Mouse (Mus musculus) midbrain, embryonic 14.5 days (tissue): Measurements from ENCODE around the gene Ptafr. TPM values are rescaled to one million over a fixed set of nuclear protein-coding genes. Genes with fewer than 3 reads are reported as not detected.

Experiments
- ATAC-seq: fragments of 200-750 bp; cut with Nextera tagmentation; 2 replicates; pipeline ENCODE4 v1.8.0; 2017; ENCODE audit warnings: moderate number of reproducible peaks, moderate library complexity; ENCODE audit not compliant: low FRiP score, low TSS enrichment
- DNase-seq: peaks from one replicate; pipeline ENCODE4 v3.0.0-alpha.2; 2015
- H3K27ac ChIP-seq: fragments of 300-500 bp; sonication (generic); replicated peaks from 2 replicates; pipeline ENCODE4 v1.5.1; 2014; ENCODE audit warnings: mild to moderate bottlenecking, low read depth, low read length, moderate library complexity
- H3K27me3 ChIP-seq: fragments of 300-500 bp; sonication (generic); 2 replicates; pipeline ENCODE4 v1.6.1; 2014; ENCODE audit warnings: low read length, control low read depth, mixed read lengths; ENCODE audit not compliant: control insufficient read depth, insufficient read depth
- H3K36me3 ChIP-seq: fragments of 300-500 bp; sonication (generic); 2 replicates; pipeline ENCODE4 v1.6.1; 2014; ENCODE audit warnings: low read length, control low read depth; ENCODE audit not compliant: control insufficient read depth, insufficient read depth
- H3K4me1 ChIP-seq: fragments of 300-500 bp; sonication (generic); 2 replicates; pipeline ENCODE4 v1.6.1; 2014; ENCODE audit warnings: mild to moderate bottlenecking, antibody characterized with exemption, low read length, control low read depth; ENCODE audit not compliant: control insufficient read depth, insufficient read depth
- H3K4me2 ChIP-seq: fragments of 300-500 bp; sonication (generic); 2 replicates; pipeline ENCODE4 v1.6.1; 2014; ENCODE audit warnings: mild to moderate bottlenecking, low read length, moderate library complexity
- H3K4me3 ChIP-seq: fragments of 300-500 bp; sonication (generic); replicated peaks from 2 replicates; pipeline ENCODE4 v1.5.1; 2014; ENCODE audit warnings: low read depth, low read length
- H3K9ac ChIP-seq: fragments of 300-500 bp; sonication (generic); replicated peaks from 2 replicates; pipeline ENCODE4 v1.6.1; 2014; ENCODE audit warnings: mild to moderate bottlenecking, low read length, moderate library complexity
- H3K9me3 ChIP-seq: fragments of 300-500 bp; sonication (generic); 2 replicates; pipeline ENCODE4 v1.6.1; 2016; ENCODE audit warnings: low read length, control low read depth, mixed read lengths; ENCODE audit not compliant: control insufficient read depth
- WGBS: fragments of 180-500 bp; shearing (Covaris S2); extraction: QIAGEN DNeasy Blood & Tissue Kit; methylation state at CpG from one replicate; pipeline ENCODE4 v1.1.7; 2014; 5-methylcytosine and 5-hydroxymethylcytosine counted together
- polyA plus RNA-seq: library from polyadenylated mRNA; unstranded; fragments of >200 nt; fragmentation: Nextera tagmentation; extraction: Ambion mirVana; gene quantifications from 2 replicates; pipeline ENCODE4 v1.2.1, GENCODE M21; 2014

Ptafr gene
- polyA plus RNA-seq, 1 experiment from 2014 or later: 0.37 TPM

DNA sequence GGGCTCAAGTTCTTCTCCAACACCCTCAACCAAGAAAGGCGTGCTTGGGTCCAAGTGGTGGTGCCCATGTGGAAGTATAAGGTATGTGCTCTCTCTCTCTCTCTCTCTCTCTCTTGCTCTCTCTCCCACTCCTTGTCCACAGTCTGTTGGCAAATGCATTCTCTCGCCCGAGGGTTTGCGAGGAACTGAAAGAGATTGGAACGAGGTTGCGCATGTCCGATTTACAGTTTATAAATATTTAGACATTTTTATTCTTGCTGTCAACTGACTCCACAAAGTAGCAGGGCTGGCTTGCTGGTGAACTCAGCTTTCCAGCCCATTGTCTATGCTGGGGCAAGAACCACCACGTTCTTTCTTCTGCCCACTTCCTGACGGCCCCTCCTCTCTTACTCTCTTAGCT, 7.3 kb downstream of the Ptafr start:
- no peak for ATAC-seq
- H3K4me1 ChIP-seq: no peaks in the 10 kb centered on the region

DNA sequence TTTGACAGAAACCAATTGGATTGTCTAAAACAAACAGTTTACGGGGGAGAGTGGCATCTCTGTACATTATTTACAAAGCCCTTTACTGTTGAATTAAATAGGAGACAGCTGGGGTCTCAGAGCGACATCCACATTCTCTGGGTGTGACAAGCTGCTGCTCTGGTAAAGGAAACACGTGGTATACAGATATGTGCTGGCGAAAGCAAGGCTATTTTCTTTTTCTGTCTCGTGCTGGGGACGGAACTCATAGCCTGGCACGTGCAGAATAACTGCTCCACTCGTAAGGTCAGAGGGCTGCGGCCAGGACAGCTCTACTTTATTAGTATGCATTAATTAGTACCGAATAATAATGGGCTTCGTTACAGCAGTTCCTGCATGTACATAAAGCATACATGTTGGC, 9.5 kb downstream of the Ptafr start:
- H3K9ac ChIP-seq: no peak overlapping the region
- H3K27me3 ChIP-seq: no peaks in the 10 kb centered on the region
- H3K9me3 ChIP-seq: no peaks in the 10 kb centered on the region
- no peaks in the 10 kb centered on the region for H3K36me3 ChIP-seq
- H3K4me3 ChIP-seq: no peak overlapping the region
- DNase-seq (no peak), ATAC-seq (no peak)
- no peaks in the 10 kb centered on the region for H3K4me1 ChIP-seq
- H3K27ac ChIP-seq: no peak overlapping the region
- 76% methylated on average over 11 of the region's 11 CpGs for WGBS
- no peak overlapping the region for H3K4me2 ChIP-seq

More for the DNA sequence above, 7.3 kb downstream of the Ptafr start:
- DNase-seq: no peak
- Histone ChIP-seq H3K9me3 (no peaks in the 10 kb centered on the region), H3K9ac (no peak overlapping the region), H3K4me2 (no peak overlapping the region), H3K36me3 (no peaks in the 10 kb centered on the region), H3K27ac (no peak overlapping the region), H3K27me3 (no peaks in the 10 kb centered on the region), H3K4me3 (no peak overlapping the region)
- 86% methylated on average over 9 of the region's 9 CpGs for WGBS

DNA sequence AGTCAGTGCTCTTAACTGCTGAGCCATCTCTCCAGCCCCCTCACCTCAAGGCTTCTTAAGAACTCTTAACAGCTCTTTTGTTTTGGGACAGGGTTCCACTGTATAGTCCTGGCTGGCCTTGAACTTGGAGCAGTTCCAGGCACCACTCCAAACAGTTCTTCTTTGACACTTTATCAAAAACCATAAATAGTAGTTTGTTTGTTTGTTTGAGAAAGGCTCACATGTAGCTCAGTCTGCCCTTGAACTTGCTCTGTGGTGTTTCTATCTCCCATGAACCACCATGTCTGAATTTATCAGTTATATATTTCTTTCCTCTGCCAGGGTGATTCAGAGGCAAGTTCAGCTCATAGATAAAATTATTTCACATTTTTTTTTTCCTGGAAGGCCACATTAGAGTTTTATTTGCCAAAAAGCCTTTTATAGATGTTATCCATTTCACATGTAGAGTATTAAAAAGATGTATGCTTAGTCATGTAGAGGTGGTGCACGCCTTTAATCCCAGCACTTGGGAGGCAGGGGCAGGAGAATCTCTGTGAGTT, 11.0 kb downstream of the Ptafr start:
- ATAC-seq (no peak), DNase-seq (no peak)
- Histone ChIP-seq H3K27me3 (no peaks in the 10 kb centered on the region), H3K36me3 (no peaks in the 10 kb centered on the region), H3K27ac (no peak overlapping the region), H3K9me3 (no peaks in the 10 kb centered on the region), H3K9ac (no peak overlapping the region), H3K4me2 (no peak overlapping the region), H3K4me1 (no peaks in the 10 kb centered on the region), H3K4me3 (no peak overlapping the region)
- 92% methylated on average over 1 of the region's 1 CpGs for WGBS

DNA sequence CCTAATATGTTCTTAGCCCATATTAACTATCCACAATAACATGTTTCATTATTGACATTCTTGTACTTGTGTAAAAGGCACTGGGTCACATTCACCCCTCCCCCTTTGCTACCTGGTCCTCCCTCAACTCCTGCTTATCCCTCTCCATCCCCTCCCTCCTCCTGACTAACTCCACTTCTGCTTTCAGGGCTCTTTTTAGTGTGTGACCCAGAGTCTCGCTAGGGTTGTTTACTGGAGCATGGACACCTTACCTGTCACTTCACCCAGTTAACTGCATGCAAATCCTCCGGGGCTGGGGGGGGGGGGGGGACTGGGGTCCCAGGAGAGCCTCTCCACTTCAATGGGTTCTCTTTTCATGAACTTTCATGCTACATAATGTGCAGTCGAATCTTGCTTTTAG, 19.9 kb downstream of the Ptafr start:
- H3K4me1 ChIP-seq: no peaks in the 10 kb centered on the region
- H3K4me2 ChIP-seq: no peak overlapping the region
- WGBS: 54% methylated on average over 3 of the region's 3 CpGs
- no peak overlapping the region for H3K9ac ChIP-seq
- DNase-seq (no peak), ATAC-seq (no peak)
- H3K4me3 ChIP-seq: no peak overlapping the region
- no peaks in the 10 kb centered on the region for H3K27me3 ChIP-seq
- no peaks in the 10 kb centered on the region for H3K9me3 ChIP-seq
- H3K27ac ChIP-seq: no peak overlapping the region
- H3K36me3 ChIP-seq: no peaks in the 10 kb centered on the region

DNA sequence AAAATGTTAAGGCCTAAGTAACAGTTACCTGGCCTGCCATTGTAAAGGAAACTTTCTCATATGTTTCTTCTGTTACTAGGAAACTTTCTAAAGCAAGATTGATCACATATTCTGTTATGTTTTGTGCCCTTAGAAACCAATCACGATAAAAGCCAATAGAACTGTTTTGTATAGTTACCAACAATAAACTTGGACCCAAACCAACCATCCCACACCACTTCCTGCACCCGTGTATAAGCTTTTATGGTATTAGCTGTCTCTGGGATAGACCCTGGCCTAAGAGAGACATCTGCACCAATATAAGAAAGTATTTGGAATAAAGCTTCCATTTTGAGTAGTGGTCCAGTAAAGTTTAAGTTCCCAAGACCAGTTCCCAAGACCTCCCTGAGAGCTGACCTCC, 21.1 kb downstream of the Ptafr start:
- 94% methylated on average over 2 of the region's 2 CpGs for WGBS
- Histone ChIP-seq H3K27ac (no peak overlapping the region), H3K4me2 (no peak overlapping the region), H3K9me3 (no peaks in the 10 kb centered on the region), H3K27me3 (no peaks in the 10 kb centered on the region), H3K36me3 (no peaks in the 10 kb centered on the region), H3K9ac (no peak overlapping the region), H3K4me1 (no peaks in the 10 kb centered on the region), H3K4me3 (no peak overlapping the region)
- DNase-seq (no peak), ATAC-seq (no peak)

DNA sequence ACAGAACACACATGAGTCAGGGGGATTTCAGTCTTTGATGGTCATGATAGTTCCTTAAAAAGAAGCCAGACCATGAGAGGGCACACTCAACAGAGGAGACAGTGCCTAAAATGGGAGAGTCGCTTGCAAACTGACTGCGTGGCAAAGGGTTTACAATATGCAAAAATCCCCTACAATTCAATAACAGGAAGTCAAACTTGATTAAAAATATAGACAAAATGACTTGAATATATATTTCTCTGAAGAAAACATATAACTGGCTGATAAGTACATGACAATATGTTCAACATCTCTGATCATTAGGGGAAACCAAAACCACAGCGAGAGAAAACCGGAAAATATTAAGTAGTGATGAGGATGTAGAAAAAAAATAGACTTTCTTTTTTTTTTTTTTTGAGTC, 22.4 kb downstream of the Ptafr start:
- Histone ChIP-seq H3K27me3 (no peaks in the 10 kb centered on the region), H3K9me3 (no peaks in the 10 kb centered on the region), H3K27ac (no peak overlapping the region), H3K4me2 (no peak overlapping the region), H3K9ac (no peak overlapping the region), H3K36me3 (no peaks in the 10 kb centered on the region), H3K4me1 (no peaks in the 10 kb centered on the region), H3K4me3 (no peak overlapping the region)
- ATAC-seq (no peak), DNase-seq (no peak)
- 95% methylated on average over 4 of the region's 4 CpGs for WGBS

DNA sequence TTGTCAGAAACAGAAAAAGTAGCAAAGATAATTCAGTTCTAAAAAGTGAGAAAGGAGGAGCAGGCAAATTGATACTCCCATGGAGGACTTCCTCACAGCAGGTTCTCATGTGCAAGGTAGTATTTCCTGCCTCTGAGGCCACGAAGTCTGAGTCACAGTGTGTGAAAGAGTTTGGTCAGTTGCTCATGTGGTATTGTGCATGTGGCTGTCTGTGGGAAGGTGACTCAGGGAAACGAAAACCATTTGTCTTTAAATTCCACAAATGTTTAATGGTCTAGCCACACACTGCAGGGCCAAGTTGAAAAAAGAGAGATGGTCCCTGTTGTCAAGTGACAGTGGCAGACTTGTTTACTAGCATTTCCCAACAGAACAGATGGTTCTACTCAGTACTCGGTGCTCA, 24.6 kb downstream of the Ptafr start:
- Histone ChIP-seq H3K4me2 (no peak overlapping the region), H3K27me3 (no peaks in the 10 kb centered on the region), H3K4me1 (no peaks in the 10 kb centered on the region), H3K36me3 (no peaks in the 10 kb centered on the region), H3K9me3 (no peaks in the 10 kb centered on the region), H3K27ac (no peak overlapping the region), H3K9ac (no peak overlapping the region), H3K4me3 (no peak overlapping the region)
- DNase-seq (no peak), ATAC-seq (no peak)
- 87% methylated on average over 3 of the region's 3 CpGs for WGBS

DNA sequence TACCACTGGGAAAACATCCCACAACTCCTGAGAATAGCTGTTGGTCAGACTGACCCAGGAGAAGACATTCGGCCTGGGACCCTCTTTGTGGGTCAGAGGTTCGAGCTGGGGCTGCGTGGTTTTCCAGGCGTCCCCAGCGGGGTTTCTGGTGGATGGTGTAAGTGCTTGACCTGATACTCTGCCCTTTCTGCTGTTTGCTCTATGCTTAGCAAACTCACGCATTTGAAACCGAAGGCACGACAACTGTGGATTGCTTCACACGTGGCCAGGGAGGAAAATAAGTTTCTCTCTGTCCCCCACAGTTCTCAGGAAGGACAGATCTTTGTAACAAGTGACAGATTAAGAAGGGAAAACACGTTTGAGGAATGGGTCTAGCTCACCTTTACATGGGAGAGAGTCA, 26.8 kb downstream of the Ptafr start:
- Histone ChIP-seq H3K27ac (no peak overlapping the region), H3K4me2 (no peak overlapping the region), H3K4me3 (no peak overlapping the region), H3K27me3 (no peaks in the 10 kb centered on the region), H3K9ac (no peak overlapping the region), H3K4me1 (no peaks in the 10 kb centered on the region), H3K9me3 (no peaks in the 10 kb centered on the region), H3K36me3 (no peaks in the 10 kb centered on the region)
- ATAC-seq (no peak), DNase-seq (no peak)
- 84% methylated on average over 10 of the region's 10 CpGs for WGBS

DNA sequence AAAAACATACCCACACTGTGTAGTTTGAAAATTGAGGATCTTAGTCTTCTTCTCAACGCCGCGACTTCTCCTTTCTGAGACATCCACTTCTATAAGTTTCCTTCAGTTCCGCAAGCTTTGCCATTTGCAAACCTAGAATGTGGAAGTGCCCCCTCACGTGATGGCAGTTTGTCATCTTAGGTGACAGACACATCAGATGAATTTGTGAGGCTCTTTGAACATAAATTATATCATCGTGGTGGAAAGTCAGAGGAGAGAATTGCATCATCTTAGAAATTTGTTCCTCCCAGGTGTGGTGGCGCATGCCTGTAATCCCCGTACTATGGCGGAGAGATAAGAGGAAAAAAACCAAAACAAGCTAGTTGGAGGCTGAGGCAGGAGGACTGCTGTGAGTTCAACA, 29.1 kb downstream of the Ptafr start:
- Histone ChIP-seq H3K4me2 (no peak overlapping the region), H3K36me3 (no peaks in the 10 kb centered on the region), H3K9ac (no peak overlapping the region), H3K4me1 (no peaks in the 10 kb centered on the region), H3K27me3 (no peaks in the 10 kb centered on the region), H3K9me3 (no peaks in the 10 kb centered on the region), H3K27ac (no peak overlapping the region), H3K4me3 (no peak overlapping the region)
- no peak for ATAC-seq
- no peak for DNase-seq
- 91% methylated on average over 9 of the region's 9 CpGs for WGBS
